Mouse (Mus musculus): ENCODE data around the gene Vmn2r91. TPM values are rescaled to one million over a fixed set of nuclear protein-coding genes. Genes with fewer than 3 reads are reported as not detected.

Vmn2r91 gene
- total RNA-seq (2023): not detected

DNA sequence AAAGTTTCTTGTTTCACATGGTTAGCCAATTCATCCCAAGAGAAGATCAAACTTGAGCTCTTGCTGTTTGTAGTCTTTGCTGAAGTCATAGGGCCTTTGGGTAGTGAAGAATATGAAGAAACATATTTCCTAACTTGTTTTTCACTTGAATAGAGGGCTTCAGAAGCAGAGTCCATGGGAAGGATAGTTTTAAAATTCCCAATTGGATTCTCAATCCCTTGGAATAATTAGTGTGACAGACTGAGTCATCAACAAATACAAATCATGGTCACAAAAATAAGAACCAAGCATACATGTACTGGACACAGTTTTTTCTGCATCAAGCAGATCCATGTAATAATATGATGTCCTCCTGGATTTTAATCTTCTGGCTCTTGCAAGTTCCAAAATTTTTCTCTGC lies at the start of gene Vmn2r91:
Vmn2r91 (plus strand) TSS at position 301 of the 400 bp plus-strand sequence.

DNA sequence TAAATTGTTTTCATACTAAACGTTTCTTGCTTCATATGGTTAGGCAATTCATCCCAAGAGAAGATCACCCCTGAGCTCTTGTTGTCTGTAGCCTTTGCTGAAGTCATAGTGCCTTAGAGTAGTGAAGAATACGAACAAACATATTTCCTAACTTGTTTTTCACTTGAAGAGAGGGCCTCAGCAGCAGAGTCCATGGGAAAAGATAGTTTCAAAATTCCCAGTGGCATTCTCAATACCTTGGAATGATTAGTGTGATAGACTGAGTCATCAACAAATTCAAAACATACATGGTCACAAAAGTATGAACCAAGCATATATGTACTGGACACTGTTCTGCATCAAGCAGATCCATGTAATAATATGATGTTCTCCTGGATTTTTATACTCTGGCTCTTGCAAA lies 35.7 kb upstream of the Vmn2r91 start, which contains the start of gene Vmn2r124:
Vmn2r124 (plus strand) TSS at position 301 of the 400 bp plus-strand sequence.

DNA sequence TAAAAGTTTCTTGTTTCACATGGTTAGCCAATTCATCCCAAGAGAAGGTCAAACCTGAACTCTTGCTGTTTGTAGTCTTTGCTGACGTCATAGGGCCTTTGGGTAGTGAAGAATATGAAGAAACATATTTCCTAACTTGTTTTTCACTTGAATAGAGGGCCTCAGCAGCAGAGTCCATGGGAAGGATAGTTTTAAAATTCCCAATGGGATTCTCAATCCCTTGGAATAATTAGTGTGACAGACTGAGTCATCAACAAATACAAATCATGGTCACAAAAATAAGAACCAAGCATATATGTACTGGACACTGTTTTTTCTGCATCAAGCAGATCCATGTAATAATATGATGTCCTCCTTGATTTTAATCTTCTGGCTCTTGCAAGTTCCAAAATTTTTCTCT lies 66.8 kb downstream of the Vmn2r91 start, which contains the start of gene Vmn2r92:
Vmn2r92 (plus strand) TSS at position 301 of the 400 bp plus-strand sequence.

Other genes starting within 250 kb of the Vmn2r91 start
- not detected for gene Has1, start 229.8 kb upstream of the Vmn2r91 start, total RNA-seq (2023)
- gene Fpr1, start 201.1 kb upstream of the Vmn2r91 start, total RNA-seq (2023): not detected
- not detected for gene Fpr2, start 197.2 kb upstream of the Vmn2r91 start, total RNA-seq (2023)
- gene Fpr3, start 197.2 kb upstream of the Vmn2r91 start, total RNA-seq (2023): not detected
- not detected for gene Fpr-rs4, start 63.3 kb upstream of the Vmn2r91 start, total RNA-seq (2023)
- not detected for gene Vmn2r124, start 35.6 kb upstream of the Vmn2r91 start, total RNA-seq (2023)
- not detected for gene Vmn2r92, start 66.9 kb downstream of the Vmn2r91 start, total RNA-seq (2023)
- gene Vmn2r94, start 192.7 kb downstream of the Vmn2r91 start, total RNA-seq (2023): not detected
- not detected for gene Vmn2r93, start 213.1 kb downstream of the Vmn2r91 start, total RNA-seq (2023)

All from B cell, adult 67 days (primary cell).